Mouse (Mus musculus) cortical plate, adult 2 months (tissue): ENCODE results near the gene Trim28.
A peak's percentile ranks its signal among the peaks of the same experiment; 100 is the strongest.

Experiments
- CTCF ChIP-seq: fragments of 200-500 bp; IDR thresholded peaks from 2 replicates; pipeline ENCODE4 v1.5.1; 2011; ENCODE audit warnings: mild to moderate bottlenecking, control low read depth, low read length; ENCODE audit not compliant: insufficient read depth; ENCODE audit errors: extremely low read depth
- POLR2A ChIP-seq: fragments of 200-500 bp; IDR thresholded peaks from 2 replicates; pipeline ENCODE4 v1.6.1; 2011; ENCODE audit warnings: mild to moderate bottlenecking, low read length, control low read depth; ENCODE audit not compliant: insufficient read depth; ENCODE audit errors: extremely low read depth

DNA sequence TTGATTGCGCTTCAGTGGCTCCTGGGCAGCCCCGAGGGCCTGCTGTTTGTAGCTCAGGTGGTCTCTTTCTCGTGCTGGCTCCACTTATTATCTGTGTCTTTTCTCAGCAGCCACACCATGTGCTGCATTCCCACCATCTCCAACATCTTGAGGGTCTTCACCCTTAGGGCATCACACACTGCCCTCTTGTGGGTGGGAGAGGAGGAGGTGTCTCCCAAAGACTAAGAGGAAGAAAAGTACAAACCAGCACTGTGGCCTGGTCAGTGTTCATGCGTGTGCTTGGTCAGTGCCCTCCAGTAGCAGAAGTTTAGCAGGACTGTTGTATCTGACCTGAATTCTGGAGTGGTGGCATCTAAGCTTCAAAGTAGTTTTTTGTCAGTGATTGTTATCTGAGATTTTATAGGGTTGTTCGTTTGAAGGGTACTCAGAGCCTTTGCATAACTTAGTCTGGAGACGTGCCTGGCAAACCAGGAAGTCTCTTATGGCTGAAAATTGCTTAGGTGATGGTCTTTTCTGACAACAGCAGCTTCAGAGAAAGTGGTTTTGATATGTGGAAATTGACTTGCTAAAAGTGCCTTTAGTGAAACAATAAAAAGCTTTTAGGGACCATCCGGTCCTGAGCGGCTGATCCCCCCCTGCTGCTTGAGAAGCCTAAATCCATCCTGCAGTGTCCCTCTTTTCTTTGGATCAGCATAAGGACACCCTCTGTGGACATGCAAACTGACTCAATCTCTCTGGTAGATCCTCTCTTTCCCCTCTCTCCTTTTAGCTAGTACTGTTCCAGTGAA is 58.2 kb downstream of the Trim28 start:
- TF ChIP-seq CTCF (0 out of 2 replicates have a peak, but pooled peaks have one; percentile 7), POLR2A (no peak)
